Mouse (Mus musculus) spleen, adult 2 months (tissue): ENCODE measurements around the gene Slc46a2. TPM values are rescaled to one million over a fixed set of nuclear protein-coding genes. Genes with fewer than 3 reads are reported as not detected.

ENCODE experiments used
- DNase-seq, 2 experiments: peaks; one replicate each; pipeline versions ENCODE4 v3.0.0 to v3.0.0-alpha.2; 2012 to 2021; ENCODE audit warnings: low spot score in 2 of 2, low read depth in 1 of 2
- H3K27ac ChIP-seq: fragments of 200-500 bp; 2 replicates; pipeline ENCODE4 v1.5.1; 2012; ENCODE audit warnings: low read length, inconsistent platforms; ENCODE audit not compliant: insufficient read depth
- H3K27me3 ChIP-seq: fragments of 200-500 bp; 2 replicates; pipeline ENCODE4 v1.6.1; 2012; ENCODE audit warnings: mild to moderate bottlenecking, moderate library complexity, low read length, inconsistent platforms; ENCODE audit not compliant: control insufficient read depth, insufficient read depth
- H3K36me3 ChIP-seq: fragments of 200-500 bp; 2 replicates; pipeline ENCODE4 v1.6.1; 2012; ENCODE audit warnings: mild to moderate bottlenecking, low read length, inconsistent platforms; ENCODE audit not compliant: control insufficient read depth, insufficient read depth
- H3K4me1 ChIP-seq: fragments of 200-500 bp; 2 replicates; pipeline ENCODE4 v1.6.1; 2011; ENCODE audit warnings: inconsistent platforms; ENCODE audit not compliant: control insufficient read depth, insufficient read depth, insufficient read length
- H3K4me3 ChIP-seq: fragments of 200-500 bp; 2 replicates; pipeline ENCODE4 v1.5.1; 2011; ENCODE audit warnings: mild to moderate bottlenecking, inconsistent platforms; ENCODE audit not compliant: insufficient read depth, insufficient read length; ENCODE audit errors: extremely low read depth
- CTCF ChIP-seq: fragments of 200-500 bp; IDR thresholded peaks from 2 replicates; pipeline ENCODE4 v1.5.1; 2011; ENCODE audit warnings: mild to moderate bottlenecking, inconsistent platforms; ENCODE audit not compliant: insufficient read depth, insufficient read length, insufficient replicate concordance; ENCODE audit errors: extremely low read depth
- POLR2A ChIP-seq: fragments of 200-500 bp; IDR thresholded peaks from 2 replicates; pipeline ENCODE4 v1.6.1; 2011; ENCODE audit warnings: low read depth, low read length, inconsistent platforms
- WGBS: fragments of 180-500 bp; shearing (Covaris S2); methylation state at CpG from one replicate; pipeline ENCODE4 v1.1.7; 2018; 5-methylcytosine and 5-hydroxymethylcytosine counted together
- polyA plus RNA-seq: library from polyadenylated mRNA; depleted of rRNA; stranded (reverse); fragments of >200 nt; gene quantifications from 2 replicates; pipeline ENCODE4 v1.2.3, GENCODE M21; 2012; rRNA removed

Slc46a2 gene
- polyA plus RNA-seq, 1 experiment = not detected

GRCm38 (mm10) chr4:59860431-59860830, 54.4 kb downstream of the Slc46a2 start:
- WGBS = 89% methylated on average over 2 of the region's 2 CpGs
- peaks cover 12% of the 10 kb centered on the region for H3K36me3 ChIP-seq

GRCm38 (mm10) chr4:59859693-59860425, 55.0 kb downstream of the Slc46a2 start:
- Histone ChIP-seq H3K27me3 (no peaks in the 10 kb centered on the region), H3K27ac (no peak overlapping the region), H3K4me1 (no peaks in the 10 kb centered on the region), H3K4me3 (no peak overlapping the region), H3K36me3 (peaks cover 12% of the 10 kb centered on the region)
- TF ChIP-seq POLR2A (no peak), CTCF (no peak)
- WGBS = 85% methylated on average over 16 of the region's 16 CpGs
- DNase-seq = no peak

More at GRCm38 (mm10) chr4:59860431-59860830, 54.4 kb downstream of the Slc46a2 start:
- TF ChIP-seq POLR2A = no peak
- TF ChIP-seq CTCF = no peak
- Histone ChIP-seq H3K27me3 (no peaks in the 10 kb centered on the region), H3K27ac (no peak overlapping the region), H3K4me1 (no peaks in the 10 kb centered on the region), H3K4me3 (no peak overlapping the region)
- DNase-seq = no peak

Other genes with a start within 250 kb of the Slc46a2 start
- 9.8 and 10.1 TPM in 2 replicates for gene Inip, start 113.5 kb downstream of the Slc46a2 start, polyA plus RNA-seq
- 8.8 and 12.5 TPM in 2 replicates for gene Snx30, start 109.2 kb downstream of the Slc46a2 start, polyA plus RNA-seq
- not detected in 2 replicates for gene Mup4, start 45.7 kb upstream of the Slc46a2 start, polyA plus RNA-seq
- gene Mup6, start 49.2 kb upstream of the Slc46a2 start, polyA plus RNA-seq = not detected in 2 replicates
- gene Mup7, start 155.4 kb upstream of the Slc46a2 start, polyA plus RNA-seq = not detected in 2 replicates
- gene Mup2, start 239.2 kb upstream of the Slc46a2 start, polyA plus RNA-seq = not detected in 2 replicates